Mouse (Mus musculus) T-helper 17 cell (primary cell): ENCODE results near the gene Notch4.

Experiments used
- in situ Hi-C, 2 experiments: fragments of 300-600 bp; cut with MboI, MseI; formaldehyde crosslinking; loops; 1 replicate in 1 of 2; 2 replicates in 1 of 2; pipeline ENCODE4 v1.15.1; 2025; ENCODE audit warnings: high pct_unique_total_duplicates in 2 of 2

The Notch4 gene

DNA sequence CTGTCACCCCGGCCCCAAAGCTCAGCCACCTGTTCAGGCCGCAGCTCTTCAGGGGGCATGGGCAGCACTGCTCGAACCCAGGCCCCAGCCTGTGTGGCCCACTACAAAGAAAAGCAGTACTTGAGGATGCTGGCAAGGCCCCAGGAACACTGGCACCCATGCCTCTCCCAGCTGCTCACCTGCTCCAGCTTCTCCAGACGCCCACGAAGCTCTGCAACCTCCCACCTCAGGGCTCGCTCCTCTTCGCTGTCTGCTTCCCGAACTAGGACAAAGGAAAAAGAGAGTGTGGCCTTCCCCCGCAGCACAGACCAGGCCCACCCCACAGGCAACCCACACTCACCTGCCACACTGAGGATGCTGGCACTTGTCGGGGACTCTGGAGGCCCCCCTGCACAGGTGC is 49.8 kb downstream of the Notch4 start:
- in situ Hi-C loops: no loop called here

DNA sequence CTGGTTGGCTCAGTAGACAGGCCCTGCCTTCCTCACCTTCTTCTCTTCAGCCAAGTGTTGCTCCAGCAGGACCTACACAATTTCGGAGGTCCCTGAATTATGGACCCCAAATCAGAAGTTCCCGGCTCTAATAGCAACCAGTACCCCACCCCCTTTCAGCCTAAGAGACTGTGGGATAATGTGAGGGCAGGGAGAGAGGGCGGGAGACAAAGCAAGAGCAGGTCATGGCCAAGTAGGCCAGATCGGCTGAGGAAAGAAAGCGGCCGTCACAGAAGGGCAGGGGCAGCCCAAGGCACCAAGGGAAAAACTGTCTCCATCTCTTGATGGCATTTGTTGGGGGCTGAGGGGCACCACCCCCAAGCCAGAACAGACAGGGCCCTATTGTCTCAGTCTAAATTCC is 51.8 kb downstream of the Notch4 start, which contains the start of gene Egfl8:
Egfl8 (minus strand) TSS at position 101 of the 400 bp plus-strand sequence.
- in situ Hi-C loops: no loop called here

GRCm38 (mm10) chr17:34618999-34619398 is 54.9 kb downstream of the Notch4 start:
- in situ Hi-C loops: no loop called here

GRCm38 (mm10) chr17:34621006-34621405 is 56.9 kb downstream of the Notch4 start:
- in situ Hi-C loops: no loop called here

DNA sequence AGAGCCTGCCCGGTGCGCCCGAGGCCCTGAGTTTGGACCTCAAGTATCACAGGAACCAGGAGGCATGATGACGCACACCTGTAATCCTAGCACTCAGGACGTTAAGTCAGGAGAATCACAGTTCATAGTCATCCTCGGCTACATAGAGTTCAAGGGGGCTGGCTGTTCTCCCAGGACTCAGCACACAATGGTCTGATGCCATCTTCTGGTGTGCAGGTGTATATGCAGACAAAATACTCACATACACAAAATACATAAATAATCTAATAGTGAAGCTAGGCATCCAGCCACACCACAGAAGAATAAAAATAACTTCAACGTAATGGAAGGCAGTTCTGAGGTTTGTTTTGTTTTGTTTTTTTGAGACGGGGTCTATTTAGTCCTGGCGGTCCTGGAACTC is 59.1 kb downstream of the Notch4 start:
- in situ Hi-C loops: no loop called here

- in situ Hi-C loops: no loop called here
Measured at GRCm38 (mm10) chr17:34624981-34625380, 60.9 kb downstream of the Notch4 start.

GRCm38 (mm10) chr17:34626062-34626772 is 62.1 kb downstream of the Notch4 start:
- in situ Hi-C loops: no loop called here

DNA sequence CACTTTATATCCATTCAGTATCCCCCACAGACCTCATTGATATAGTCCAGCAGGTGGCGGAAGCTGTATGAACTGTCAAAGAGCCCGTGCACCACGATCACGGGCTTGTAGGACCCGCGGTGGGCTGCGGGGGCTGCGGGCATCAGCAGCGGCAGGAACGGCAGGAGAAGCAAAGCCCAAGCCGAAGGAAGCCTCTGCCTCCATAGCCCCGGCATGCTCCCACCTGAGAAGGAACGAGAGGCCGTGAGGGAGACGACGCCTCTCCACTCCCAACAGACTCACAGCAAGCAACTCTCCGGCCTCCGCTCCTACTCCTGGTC is 62.7 kb downstream of the Notch4 start:
- in situ Hi-C loops: no loop called here

DNA sequence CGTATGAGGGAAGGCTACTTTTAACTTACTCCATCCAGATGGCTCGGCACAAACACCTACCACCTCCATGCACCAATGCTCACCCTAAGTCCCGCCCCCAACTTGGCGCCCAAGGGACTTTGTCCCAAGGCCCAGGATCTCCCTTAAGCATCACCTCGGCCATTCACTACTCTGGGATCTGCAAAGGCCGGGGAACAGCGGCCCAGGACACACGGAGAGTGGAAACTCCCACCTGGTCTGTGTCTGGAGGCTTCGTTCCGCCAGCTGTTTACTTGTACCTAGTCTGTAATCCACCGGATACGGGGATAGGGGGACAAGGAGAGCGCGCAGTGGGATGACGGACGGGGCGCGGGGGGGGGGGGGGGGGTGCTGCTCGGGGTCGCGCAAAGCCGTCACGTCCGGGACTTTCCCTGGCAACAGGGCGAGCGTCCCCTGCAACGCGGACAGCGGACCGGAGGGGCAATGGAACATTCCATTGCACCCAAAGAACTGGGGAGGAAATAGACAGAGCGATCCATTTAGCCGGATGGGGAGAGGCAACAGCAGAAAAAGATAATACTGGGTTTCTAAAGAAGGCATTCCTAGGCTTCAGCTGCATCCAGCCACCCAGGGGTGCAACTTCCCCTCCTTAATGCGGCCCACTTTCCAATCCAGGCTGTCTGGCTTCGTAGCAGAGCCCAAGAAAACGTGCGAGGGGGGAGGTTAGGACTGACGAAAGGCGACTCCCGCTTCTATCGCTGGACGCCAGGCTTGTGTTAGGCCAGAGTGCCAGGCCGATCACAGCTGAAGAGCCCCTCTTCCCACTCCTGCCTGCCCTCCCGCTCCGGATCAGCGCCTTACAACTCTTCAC is 63.2 kb downstream of the Notch4 start:
- in situ Hi-C loops: no loop called here

DNA sequence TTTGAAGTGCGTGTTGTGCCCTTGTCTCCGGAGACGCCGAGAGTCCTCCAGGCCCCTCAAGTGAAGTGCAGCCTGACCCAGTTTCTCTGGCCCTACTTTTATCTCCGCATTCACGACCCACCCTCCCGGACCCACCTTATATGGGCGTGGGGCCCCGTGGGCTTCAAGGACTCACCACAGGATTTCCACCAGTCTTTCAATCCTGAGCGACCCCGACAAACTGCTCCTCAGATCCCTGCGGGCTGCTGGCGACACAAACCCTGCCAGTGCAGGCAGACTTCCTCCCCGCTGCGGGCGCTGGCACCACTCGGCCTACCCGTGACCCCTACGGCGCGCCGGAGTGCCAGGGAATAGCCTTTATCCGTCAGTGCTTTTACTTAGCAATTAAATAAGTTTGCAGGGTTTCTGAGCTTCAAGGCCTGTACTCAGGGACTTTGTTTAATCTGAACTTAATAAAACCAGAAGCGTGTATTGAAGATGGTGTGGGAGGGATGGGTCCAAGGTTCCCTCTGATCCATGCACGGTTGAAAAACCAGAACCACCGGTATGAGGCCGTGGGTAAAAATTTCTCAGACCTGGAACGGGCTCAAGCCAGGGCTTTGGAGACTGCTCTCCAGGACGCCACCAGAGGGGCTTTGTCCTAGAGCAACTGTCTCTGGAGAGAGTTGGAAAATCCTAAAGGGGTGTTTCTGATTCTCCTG is 64.0 kb downstream of the Notch4 start, which contains the start of gene Ppt2:
Ppt2 (minus strand) TSS at position 568 of the 701 bp plus-strand sequence.
- in situ Hi-C loops: no loop called here

GRCm38 (mm10) chr17:34628644-34628967 is 64.5 kb downstream of the Notch4 start:
- in situ Hi-C loops: no loop called here

DNA sequence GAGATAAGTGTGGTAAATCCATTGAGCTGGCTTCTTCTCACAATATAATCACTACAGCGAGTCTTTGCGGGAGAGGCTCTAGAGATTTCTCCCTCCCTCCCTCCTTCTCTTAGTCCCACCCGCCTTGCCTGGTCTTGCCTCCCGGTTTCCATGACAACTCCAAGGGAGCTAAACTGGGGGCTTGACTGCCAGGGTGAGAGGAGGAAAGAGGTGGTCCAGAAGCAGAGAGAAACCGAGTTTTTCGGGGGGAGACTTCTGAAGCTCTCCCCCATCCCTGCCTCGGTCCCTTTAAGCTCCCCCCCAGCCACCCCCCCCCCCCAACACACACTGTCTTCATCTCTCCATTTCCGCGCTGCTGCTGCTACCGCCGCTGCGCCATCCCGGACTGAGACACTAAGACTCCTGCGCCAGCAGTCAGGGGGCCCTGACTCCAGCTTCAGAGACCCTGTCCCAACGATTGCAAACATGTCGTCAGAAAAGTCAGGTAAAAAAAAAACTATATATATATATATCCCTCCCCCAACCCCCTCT is 65.2 kb downstream of the Notch4 start, which contains the start of gene Prrt1:
Prrt1 (plus strand) TSS at position 313 of the 531 bp plus-strand sequence.
- in situ Hi-C loops: no loop called here

- in situ Hi-C loops: no loop called here
Measured at GRCm38 (mm10) chr17:34629796-34630603, 65.9 kb downstream of the Notch4 start.

GRCm38 (mm10) chr17:34630761-34631301 is 66.8 kb downstream of the Notch4 start:
- in situ Hi-C loops: no loop called here

GRCm38 (mm10) chr17:34631647-34632046 is 67.6 kb downstream of the Notch4 start:
- in situ Hi-C loops: no loop called here

DNA sequence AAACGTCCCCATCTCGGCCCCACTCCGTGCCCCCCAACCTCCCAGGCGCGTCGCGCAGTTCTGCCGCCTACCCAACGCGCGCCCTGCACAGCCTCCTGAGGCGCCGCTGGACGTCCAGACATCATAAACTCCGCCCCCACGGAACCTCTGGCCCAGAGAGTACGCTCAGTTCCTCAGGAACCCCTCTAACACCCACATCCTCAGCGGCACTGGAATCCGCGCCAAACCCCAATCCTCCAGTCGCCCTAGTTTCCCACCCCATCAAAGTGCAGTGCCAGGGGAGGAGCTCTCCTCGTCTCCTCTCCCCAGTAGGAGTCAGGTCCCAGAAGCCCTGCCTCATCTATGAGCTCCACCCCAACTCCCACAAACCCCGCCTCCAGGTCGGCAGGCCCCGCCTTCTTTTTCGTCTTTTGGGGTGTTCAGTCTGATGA is 68.2 kb downstream of the Notch4 start:
- in situ Hi-C loops: no loop called here

DNA sequence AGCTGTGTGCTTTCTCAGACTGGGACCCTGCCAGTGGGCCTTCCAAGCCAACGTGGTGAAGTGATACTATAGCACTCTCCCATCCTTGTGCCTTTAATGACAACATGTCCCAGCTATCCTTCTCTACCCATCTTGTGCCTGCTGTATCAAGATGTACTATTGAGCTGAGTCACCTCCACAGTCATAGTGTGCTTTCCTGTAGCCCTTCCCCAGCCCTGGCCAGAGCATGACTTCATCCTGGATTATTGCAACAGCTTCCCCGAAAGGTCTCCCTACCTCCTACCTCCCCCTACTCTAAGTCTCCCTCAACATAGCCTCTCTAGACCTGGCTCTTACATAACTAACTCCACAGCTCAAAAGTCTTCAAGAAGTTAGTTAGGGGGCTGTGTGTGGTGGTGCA is 71.6 kb downstream of the Notch4 start:
- in situ Hi-C loops: no loop called here

DNA sequence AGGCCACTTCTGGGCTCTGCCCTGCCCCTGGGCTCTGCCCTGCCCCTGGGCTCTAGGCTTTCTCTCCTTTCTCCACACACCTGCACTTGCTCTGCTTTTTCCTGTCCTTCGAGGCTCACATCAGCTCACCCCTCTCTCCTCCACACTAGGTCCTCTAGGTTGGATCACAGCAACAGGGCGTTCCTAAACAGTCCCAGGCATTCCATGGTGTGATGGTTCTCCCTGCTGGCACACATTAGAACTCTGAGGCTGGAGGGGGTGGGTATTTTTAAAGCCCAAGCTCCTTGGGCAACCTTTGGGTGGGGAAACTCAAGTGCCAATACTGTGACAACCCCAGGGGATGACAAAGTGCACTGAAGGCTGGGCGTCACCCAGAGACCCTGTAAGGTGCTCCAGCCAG is 73.4 kb downstream of the Notch4 start:
- in situ Hi-C loops: no loop called here
